ENCODE assay signal across 13 mouse cellular contexts in genomic region chr5:115394223-115394622, GRCm38 (mm10). TPM values are rescaled to one million over a fixed set of nuclear protein-coding genes. Genes with fewer than 3 reads are reported as not detected.
DNase-seq lines count a peak whose midpoint lies in the region; ATAC-seq and TF ChIP-seq lines count a peak whose summit lies in the region.
"Had no signal": no experiment of that assay in that cellular context is flagged by ENCODE, and none has a peak within 500 bp of the region (broad histone marks: within the 10 kb centered on the region; RNA-seq: fewer than 3 reads in every experiment).

No protein-coding gene starts in this region.

- H3K27ac ChIP-seq in heart, embryonic 14.5 days (replicated peaks in 1 of 2; ENCODE audit: control insufficient read depth in 1 of 2, insufficient read depth in 1 of 2, low read depth in 2 of 2, low read length in 2 of 2): no peak overlapping the region
- no peak overlapping the region for H3K27ac ChIP-seq in neural tube, embryonic 15.5 days (replicated peaks)
- H3K27ac ChIP-seq in limb, embryonic 10.5 days: no peak overlapping the region
- H3K27ac ChIP-seq in left cerebral cortex, adult 2 months: no peak overlapping the region
- H3K27ac ChIP-seq: lung, embryonic 15.5 days had no signal

- DNase-seq in heart, adult 18-20 months: no peak
- peak; percentile 44 for DNase-seq in neural tube, embryonic 10.5 days (ENCODE audit: extremely low spot score, low spot score)
- DNase-seq in limb, embryonic 10.5 days (ENCODE audit: low spot score): no peak
- DNase-seq in right cerebral cortex, postnatal 25 days: no peak
- DNase-seq in frontal cortex, postnatal 14 days (ENCODE audit: low spot score in 2 of 2): no peak
- no peak for DNase-seq in left cerebral cortex, adult 2 months (ENCODE audit: extremely low spot score in 1 of 2, low spot score in 2 of 2)
- DNase-seq: adrenal gland, postnatal 36 days; cerebellum, adult 8-10 months; heart, postnatal 36 days had no signal

- no peak overlapping the region for H3K4me3 ChIP-seq in heart, embryonic 14.5 days (ENCODE audit: control insufficient read depth in 1 of 2, insufficient read depth in 1 of 2, low read depth in 1 of 2, low read length in 2 of 2)
- H3K4me3 ChIP-seq in neural tube, embryonic 15.5 days (replicated peaks): no peak overlapping the region
- H3K4me3 ChIP-seq in limb, embryonic 10.5 days: 0 out of 2 replicates have a peak overlapping the region, but pooled peaks have one; percentile 0
- no peak overlapping the region for H3K4me3 ChIP-seq in left cerebral cortex, adult 2 months
- H3K4me3 ChIP-seq: lung, embryonic 15.5 days had no signal

- H3K4me1 ChIP-seq in heart, embryonic 14.5 days (ENCODE audit: control insufficient read depth in 2 of 2, insufficient read depth in 2 of 2, low read length in 2 of 2): peaks cover 9 to 14% of the 10 kb centered on the region in 2 experiments
- H3K4me1 ChIP-seq in neural tube, embryonic 15.5 days: peaks cover 20% of the 10 kb centered on the region
- H3K4me1 ChIP-seq in limb, embryonic 10.5 days: peaks cover 24% of the 10 kb centered on the region

- intact Hi-C loops in left cerebral cortex, adult 2 months (cut with DNase I): no loop called here

- peaks cover 12% of the 10 kb centered on the region; the same call in 1 of the 2 replicates for H3K27me3 ChIP-seq in heart, embryonic 14.5 days (ENCODE audit: control insufficient read depth, insufficient read depth, low read length)
- no peaks in the 10 kb centered on the region for H3K27me3 ChIP-seq in neural tube, embryonic 15.5 days (replicated peaks)
- H3K27me3 ChIP-seq in limb, embryonic 10.5 days (ENCODE audit: low read depth, poor library complexity, severe bottlenecking): peaks cover 39% of the 10 kb centered on the region

- peak overlapping the region; percentile 54 for H3K4me2 ChIP-seq in heart, embryonic 14.5 days (ENCODE audit: low read length)
- H3K4me2 ChIP-seq in neural tube, embryonic 15.5 days: no peak overlapping the region
- H3K4me2 ChIP-seq: lung, embryonic 15.5 days had no signal

- no peak for TF ChIP-seq CTCF in left cerebral cortex, adult 2 months (IDR thresholded peaks at IDR 0.05)

- peak overlapping the region; percentile 31; the same call in 1 of the 2 replicates for H3K9ac ChIP-seq in heart, embryonic 14.5 days (ENCODE audit: low read length)
- H3K9ac ChIP-seq in neural tube, embryonic 15.5 days (replicated peaks): no peak overlapping the region
- H3K9ac ChIP-seq: lung, embryonic 15.5 days had no signal

- 6% methylated on average over 8 of the region's 8 CpGs for WGBS in heart, embryonic 14.5 days
- 3% methylated on average over 8 of the region's 8 CpGs for WGBS in neural tube, embryonic 15.5 days
- WGBS in limb, embryonic 10.5 days: 5% methylated on average over 8 of the region's 8 CpGs

- H3K36me3 ChIP-seq in heart, embryonic 14.5 days (ENCODE audit: control insufficient read depth, insufficient read depth, low read length): no peaks in the 10 kb centered on the region
- no peaks in the 10 kb centered on the region for H3K36me3 ChIP-seq in neural tube, embryonic 15.5 days
- no peaks in the 10 kb centered on the region for H3K36me3 ChIP-seq in limb, embryonic 10.5 days
- H3K36me3 ChIP-seq: lung, embryonic 15.5 days had no signal

- no peaks in the 10 kb centered on the region for H3K9me3 ChIP-seq in heart, embryonic 14.5 days (ENCODE audit: control insufficient read depth, low read length)
- no peaks in the 10 kb centered on the region for H3K9me3 ChIP-seq in neural tube, embryonic 15.5 days (replicated peaks)
- H3K9me3 ChIP-seq in limb, embryonic 10.5 days (replicated peaks): no peaks in the 10 kb centered on the region
- H3K9me3 ChIP-seq: lung, embryonic 15.5 days had no signal

- ATAC-seq in heart, embryonic 14.5 days (ENCODE audit: insufficient number of reproducible peaks, insufficient read depth, low FRiP score, low read depth): no peak
- ATAC-seq in neural tube, embryonic 15.5 days (ENCODE audit: low FRiP score): no peak

RNA-seq across cellular contexts. Expression of gene Msi1, which starts 35.2 kb away (rescaled TPM):
- 2.7 and 3.3 TPM in 2 replicates for polyA plus RNA-seq in heart, embryonic 14.5 days (2014; fragmentation: Nextera tagmentation; extraction: Ambion mirVana)
- under 1 TPM; 0.40 to 0.67 TPM for total RNA-seq in heart, adult 18-20 months (2021)
- polyA plus RNA-seq in neural tube, embryonic 15.5 days (2015; fragmentation: Nextera tagmentation; extraction: Ambion mirVana): 29.4 and 37.9 TPM in 2 replicates
- polyA plus RNA-seq in limb, embryonic 10.5 days (2016; fragmentation: Nextera tagmentation; extraction: Ambion mirVana): 54.0 and 60.6 TPM in 2 replicates
- 10 to 100 TPM; 46.1 to 51.8 TPM for total RNA-seq in left cerebral cortex, adult 2 months (2021)
- total RNA-seq: monocyte, adult 5-6 weeks had no signal

RNA-seq across cellular contexts. Expression of gene Cox6a1, which starts 45.4 kb away (rescaled TPM):
- polyA plus RNA-seq in heart, embryonic 14.5 days (2014; fragmentation: Nextera tagmentation; extraction: Ambion mirVana): 1,685 and 1,706 TPM in 2 replicates
- total RNA-seq in heart, adult 18-20 months (2021): 100 to 1,000 TPM; 273 to 280 TPM
- polyA plus RNA-seq in neural tube, embryonic 15.5 days (2015; fragmentation: Nextera tagmentation; extraction: Ambion mirVana): 1,223 and 1,358 TPM in 2 replicates
- polyA plus RNA-seq in limb, embryonic 10.5 days (2016; fragmentation: Nextera tagmentation; extraction: Ambion mirVana): 718 and 743 TPM in 2 replicates
- 100 to 1,000 TPM; 701 to 719 TPM for total RNA-seq in left cerebral cortex, adult 2 months (2021)

RNA-seq across cellular contexts. Expression of gene Triap1, which starts 53.2 kb away (rescaled TPM):
- 42.9 and 47.6 TPM in 2 replicates for polyA plus RNA-seq in heart, embryonic 14.5 days (2014; fragmentation: Nextera tagmentation; extraction: Ambion mirVana)
- total RNA-seq in heart, adult 18-20 months (2021): 10 to 100 TPM; 26.9 to 28.4 TPM
- polyA plus RNA-seq in neural tube, embryonic 15.5 days (2015; fragmentation: Nextera tagmentation; extraction: Ambion mirVana): 56.1 and 56.8 TPM in 2 replicates
- polyA plus RNA-seq in limb, embryonic 10.5 days (2016; fragmentation: Nextera tagmentation; extraction: Ambion mirVana): 55.0 and 60.0 TPM in 2 replicates
- total RNA-seq in left cerebral cortex, adult 2 months (2021): 10 to 100 TPM; 21.4 to 24.5 TPM

RNA-seq across cellular contexts. Expression of gene Gatc, which starts 53.2 kb away (rescaled TPM):
- 28.3 and 29.1 TPM in 2 replicates for polyA plus RNA-seq in heart, embryonic 14.5 days (2014; fragmentation: Nextera tagmentation; extraction: Ambion mirVana)
- 10 to 100 TPM; 17.2 to 18.0 TPM for total RNA-seq in heart, adult 18-20 months (2021)
- polyA plus RNA-seq in neural tube, embryonic 15.5 days (2015; fragmentation: Nextera tagmentation; extraction: Ambion mirVana): 32.2 and 37.0 TPM in 2 replicates
- polyA plus RNA-seq in limb, embryonic 10.5 days (2016; fragmentation: Nextera tagmentation; extraction: Ambion mirVana): 33.3 and 34.1 TPM in 2 replicates
- 10 to 100 TPM; 20.6 to 20.9 TPM for total RNA-seq in left cerebral cortex, adult 2 months (2021)
